Mouse (Mus musculus) ES-Bruce4 (cell line): Measurements from ENCODE around the gene Popdc2. TPM values are rescaled to one million over a fixed set of nuclear protein-coding genes. Genes with fewer than 3 reads are reported as not detected.

ENCODE experiments used
- H3K27ac ChIP-seq: 2 replicates; pipeline ENCODE4 v1.5.1; 2012; ENCODE audit warnings: low read length, inconsistent platforms; ENCODE audit not compliant: insufficient read depth
- H3K27me3 ChIP-seq: 2 replicates; pipeline ENCODE4 v1.6.1; 2012; ENCODE audit warnings: mild to moderate bottlenecking, low read length, inconsistent platforms; ENCODE audit not compliant: control insufficient read depth, poor library complexity, insufficient read depth, severe bottlenecking
- H3K36me3 ChIP-seq: 2 replicates; pipeline ENCODE4 v1.6.1; 2012; ENCODE audit warnings: inconsistent platforms, mild to moderate bottlenecking, low read length, moderate library complexity; ENCODE audit not compliant: control insufficient read depth, poor library complexity, insufficient read depth, severe bottlenecking
- H3K4me1 ChIP-seq: one replicate; pipeline ENCODE4 v1.8.1; 2011; ENCODE audit warnings: low read length; ENCODE audit not compliant: control insufficient read depth, insufficient read depth
- H3K4me3 ChIP-seq: 2 replicates; pipeline ENCODE4 v1.5.1; 2011; ENCODE audit warnings: low read depth, mild to moderate bottlenecking, low read length
- H3K9ac ChIP-seq: 2 replicates; pipeline ENCODE4 v1.6.1; 2012; ENCODE audit warnings: low read depth, mild to moderate bottlenecking, inconsistent platforms; ENCODE audit not compliant: poor library complexity, severe bottlenecking
- H3K9me3 ChIP-seq: replicated peaks from 2 replicates; pipeline ENCODE4 v1.6.1; 2012; ENCODE audit warnings: mild to moderate bottlenecking, low read length, inconsistent platforms; ENCODE audit not compliant: control insufficient read depth, poor library complexity, insufficient read depth, severe bottlenecking
- CTCF ChIP-seq: IDR thresholded peaks from one replicate; pipeline ENCODE4 v1.8.1; 2011; ENCODE audit warnings: low read depth, low read length
- EP300 ChIP-seq: IDR thresholded peaks from 2 replicates; pipeline ENCODE4 v1.6.1; 2011; ENCODE audit warnings: low read depth, low read length; ENCODE audit not compliant: insufficient read depth
- POLR2A ChIP-seq: IDR thresholded peaks from one replicate; pipeline ENCODE4 v1.8.1; 2011; ENCODE audit warnings: low read length; ENCODE audit not compliant: insufficient read depth
- polyA plus RNA-seq: library from polyadenylated mRNA; stranded (reverse); fragments of >200 nt; gene quantifications from 2 replicates; pipeline ENCODE4 v1.2.4, GENCODE M21; 2011; ENCODE audit warnings: low read depth; ENCODE audit not compliant: missing spikeins, insufficient read depth, insufficient read length

Gene Popdc2
- polyA plus RNA-seq, 1 experiment: not detected

- Histone ChIP-seq H3K4me3 (no peak overlapping the region), H3K27ac (no peak overlapping the region), H3K27me3 (no peaks in the 10 kb centered on the region), H3K4me1 (no peaks in the 10 kb centered on the region), H3K36me3 (peaks cover 32% of the 10 kb centered on the region), H3K9ac (no peak overlapping the region), H3K9me3 (no peaks in the 10 kb centered on the region)
- TF ChIP-seq POLR2A (no peak), EP300 (no peak), CTCF (no peak)
Observed at GRCm38 (mm10) chr16:38352031-38352430, 10.0 kb upstream of the Popdc2 start.

- Histone ChIP-seq H3K27ac (no peak overlapping the region), H3K9ac (no peak overlapping the region), H3K4me1 (no peaks in the 10 kb centered on the region), H3K9me3 (no peaks in the 10 kb centered on the region), H3K36me3 (peaks cover 32% of the 10 kb centered on the region), H3K4me3 (no peak overlapping the region), H3K27me3 (no peaks in the 10 kb centered on the region)
- TF ChIP-seq POLR2A (no peak), CTCF (no peak), EP300 (no peak)
Observed at GRCm38 (mm10) chr16:38352851-38353250, 9.2 kb upstream of the Popdc2 start.

GRCm38 (mm10) chr16:38353642-38354041 lies 8.4 kb upstream of the Popdc2 start:
- no peaks in the 10 kb centered on the region for H3K4me1 ChIP-seq
- no peak for TF ChIP-seq POLR2A
- TF ChIP-seq CTCF: no peak
- no peak for TF ChIP-seq EP300

GRCm38 (mm10) chr16:38354185-38354913 lies 7.7 kb upstream of the Popdc2 start:
- TF ChIP-seq POLR2A (no peak), CTCF (no peak)
- H3K9me3 ChIP-seq: no peaks in the 10 kb centered on the region
- H3K4me3 ChIP-seq: no peak overlapping the region
- no peaks in the 10 kb centered on the region for H3K4me1 ChIP-seq
- no peak overlapping the region for H3K9ac ChIP-seq
- no peaks in the 10 kb centered on the region for H3K27me3 ChIP-seq
- H3K27ac ChIP-seq: no peak overlapping the region
- H3K36me3 ChIP-seq: peaks cover 27% of the 10 kb centered on the region

More at GRCm38 (mm10) chr16:38353642-38354041, 8.4 kb upstream of the Popdc2 start:
- no peak overlapping the region for H3K4me3 ChIP-seq
- peaks cover 30% of the 10 kb centered on the region for H3K36me3 ChIP-seq
- H3K9me3 ChIP-seq: no peaks in the 10 kb centered on the region
- no peak overlapping the region for H3K9ac ChIP-seq
- H3K27me3 ChIP-seq: no peaks in the 10 kb centered on the region
- H3K27ac ChIP-seq: no peak overlapping the region

GRCm38 (mm10) chr16:38358256-38358812 lies 3.7 kb upstream of the Popdc2 start:
- Histone ChIP-seq H3K4me1 (no peaks in the 10 kb centered on the region), H3K36me3 (0 out of 2 replicates have a peak, but pooled peaks cover 5% of the 10 kb centered on the region), H3K4me3 (no peak overlapping the region), H3K27ac (no peak overlapping the region), H3K27me3 (no peaks in the 10 kb centered on the region), H3K9ac (no peak overlapping the region), H3K9me3 (no peaks in the 10 kb centered on the region)
- TF ChIP-seq CTCF (no peak), EP300 (no peak), POLR2A (no peak)

- H3K4me3 ChIP-seq: no peak overlapping the region
- TF ChIP-seq CTCF (no peak), EP300 (no peak), POLR2A (no peak)
- no peaks in the 10 kb centered on the region for H3K4me1 ChIP-seq
- no peaks in the 10 kb centered on the region for H3K9me3 ChIP-seq
- 0 out of 2 replicates have a peak, but pooled peaks cover 3% of the 10 kb centered on the region for H3K36me3 ChIP-seq
- no peak overlapping the region for H3K9ac ChIP-seq
- H3K27ac ChIP-seq: no peak overlapping the region
- no peaks in the 10 kb centered on the region for H3K27me3 ChIP-seq
Observed at GRCm38 (mm10) chr16:38359241-38359640, 2.8 kb upstream of the Popdc2 start.
